Mouse (Mus musculus): ENCODE results near the gene Sacm1l. TPM values are rescaled to one million over a fixed set of nuclear protein-coding genes. Genes with fewer than 3 reads are reported as not detected.

The Sacm1l gene
- polyA plus RNA-seq, 1 experiment from 2014 or later: 44.4 TPM

- Histone ChIP-seq H3K9me3 (no peaks in the 10 kb centered on the region), H3K27me3 (replicated peaks; ENCODE audit: low read depth, poor library complexity, severe bottlenecking) (no peaks in the 10 kb centered on the region), H3K27ac (replicated peaks) (no peak overlapping the region), H3K36me3 (replicated peaks) (peaks cover 9% of the 10 kb centered on the region; the same call in 1 of the 2 replicates), H3K4me3 (no peak overlapping the region), H3K4me1 (peaks cover 7% of the 10 kb centered on the region)
- no peak for DNase-seq (ENCODE audit: low spot score)
- 98% methylated on average over 2 of the region's 2 CpGs for WGBS
Observed at GRCm38 (mm10) chr9:123536613-123537012, 7.1 kb downstream of the Sacm1l start.

GRCm38 (mm10) chr9:123538189-123538588 is 8.6 kb downstream of the Sacm1l start:
- no peak for DNase-seq (ENCODE audit: low spot score)
- 74% methylated on average over 4 of the region's 4 CpGs for WGBS
- H3K9me3 ChIP-seq: no peaks in the 10 kb centered on the region
- H3K36me3 ChIP-seq (replicated peaks): peaks cover 13% of the 10 kb centered on the region; the same call in 1 of the 2 replicates
- no peak overlapping the region for H3K4me3 ChIP-seq
- H3K27me3 ChIP-seq (replicated peaks; ENCODE audit: low read depth, poor library complexity, severe bottlenecking): no peaks in the 10 kb centered on the region
- H3K4me1 ChIP-seq: 0 out of 2 replicates have a peak, but pooled peaks cover 2% of the 10 kb centered on the region
- no peak overlapping the region for H3K27ac ChIP-seq (replicated peaks)

GRCm38 (mm10) chr9:123539093-123539492 is 9.5 kb downstream of the Sacm1l start:
- 45% methylated on average over 1 of the region's 1 CpGs for WGBS
- no peak for DNase-seq (ENCODE audit: low spot score)
- H3K9me3 ChIP-seq: no peaks in the 10 kb centered on the region
- peaks cover 20% of the 10 kb centered on the region; the same call in 1 of the 2 replicates for H3K36me3 ChIP-seq (replicated peaks)
- H3K27ac ChIP-seq (replicated peaks): no peak overlapping the region
- no peaks in the 10 kb centered on the region for H3K27me3 ChIP-seq (replicated peaks; ENCODE audit: low read depth, poor library complexity, severe bottlenecking)
- H3K4me1 ChIP-seq: 0 out of 2 replicates have a peak, but pooled peaks cover 2% of the 10 kb centered on the region
- H3K4me3 ChIP-seq: no peak overlapping the region

- Histone ChIP-seq H3K9me3 (no peaks in the 10 kb centered on the region), H3K4me1 (0 out of 2 replicates have a peak, but pooled peaks cover 2% of the 10 kb centered on the region), H3K36me3 (replicated peaks) (peaks cover 17% of the 10 kb centered on the region; the same call in 1 of the 2 replicates), H3K4me3 (no peak overlapping the region), H3K27me3 (replicated peaks; ENCODE audit: low read depth, poor library complexity, severe bottlenecking) (no peaks in the 10 kb centered on the region), H3K27ac (replicated peaks) (no peak overlapping the region)
- WGBS: 85% methylated on average over 2 of the region's 2 CpGs
- DNase-seq (ENCODE audit: low spot score): no peak
Observed at GRCm38 (mm10) chr9:123539823-123540222, 10.3 kb downstream of the Sacm1l start.

GRCm38 (mm10) chr9:123554599-123554998 is 25.0 kb downstream of the Sacm1l start:
- H3K27ac ChIP-seq (replicated peaks): no peak overlapping the region
- no peaks in the 10 kb centered on the region for H3K9me3 ChIP-seq
- H3K27me3 ChIP-seq (replicated peaks; ENCODE audit: low read depth, poor library complexity, severe bottlenecking): 0 out of 2 replicates have a peak, but pooled peaks cover 3% of the 10 kb centered on the region
- peak; percentile 43 for DNase-seq (ENCODE audit: low spot score)
- 9% methylated on average over 3 of the region's 3 CpGs for WGBS
- H3K4me3 ChIP-seq: no peak overlapping the region
- peaks cover 90% of the 10 kb centered on the region for H3K36me3 ChIP-seq (replicated peaks)
- H3K4me1 ChIP-seq: peaks cover 7% of the 10 kb centered on the region

- 87% methylated on average over 10 of the region's 10 CpGs for WGBS
- Histone ChIP-seq H3K27ac (replicated peaks) (no peak overlapping the region), H3K9me3 (no peaks in the 10 kb centered on the region), H3K4me3 (no peak overlapping the region), H3K4me1 (no peaks in the 10 kb centered on the region), H3K27me3 (replicated peaks; ENCODE audit: low read depth, poor library complexity, severe bottlenecking) (no peaks in the 10 kb centered on the region), H3K36me3 (replicated peaks) (peaks cover 35% of the 10 kb centered on the region)
- DNase-seq (ENCODE audit: low spot score): no peak
Observed at GRCm38 (mm10) chr9:123577360-123578192, 48.0 kb downstream of the Sacm1l start.

- no peaks in the 10 kb centered on the region for H3K9me3 ChIP-seq
- DNase-seq (ENCODE audit: low spot score): no peak
- no peak overlapping the region for H3K27ac ChIP-seq (replicated peaks)
- H3K27me3 ChIP-seq (replicated peaks; ENCODE audit: low read depth, poor library complexity, severe bottlenecking): no peaks in the 10 kb centered on the region
- H3K4me3 ChIP-seq: no peak overlapping the region
- H3K36me3 ChIP-seq (replicated peaks): peaks cover 57% of the 10 kb centered on the region
- WGBS: 87% methylated on average over 7 of the region's 7 CpGs
- no peaks in the 10 kb centered on the region for H3K4me1 ChIP-seq
Observed at GRCm38 (mm10) chr9:123589240-123589910, 59.8 kb downstream of the Sacm1l start.

- Histone ChIP-seq H3K4me3 (no peak overlapping the region), H3K9me3 (no peaks in the 10 kb centered on the region), H3K36me3 (replicated peaks) (peaks cover 20% of the 10 kb centered on the region), H3K27ac (replicated peaks) (no peak overlapping the region), H3K27me3 (replicated peaks; ENCODE audit: low read depth, poor library complexity, severe bottlenecking) (no peaks in the 10 kb centered on the region), H3K4me1 (no peaks in the 10 kb centered on the region)
- WGBS: 95% methylated on average over 4 of the region's 4 CpGs
- DNase-seq (ENCODE audit: low spot score): no peak
Observed at GRCm38 (mm10) chr9:123595194-123595593, 65.6 kb downstream of the Sacm1l start.

GRCm38 (mm10) chr9:123596910-123597309 is 67.4 kb downstream of the Sacm1l start:
- no peak overlapping the region for H3K27ac ChIP-seq (replicated peaks)
- peaks cover 16% of the 10 kb centered on the region for H3K36me3 ChIP-seq (replicated peaks)
- no peaks in the 10 kb centered on the region for H3K27me3 ChIP-seq (replicated peaks; ENCODE audit: low read depth, poor library complexity, severe bottlenecking)
- H3K4me1 ChIP-seq: no peaks in the 10 kb centered on the region
- DNase-seq (ENCODE audit: low spot score): no peak
- no peak overlapping the region for H3K4me3 ChIP-seq
- H3K9me3 ChIP-seq: no peaks in the 10 kb centered on the region
- WGBS: 94% methylated on average over 2 of the region's 2 CpGs

- Histone ChIP-seq H3K27ac (replicated peaks) (no peak overlapping the region), H3K4me3 (no peak overlapping the region), H3K4me1 (no peaks in the 10 kb centered on the region), H3K9me3 (no peaks in the 10 kb centered on the region), H3K27me3 (replicated peaks; ENCODE audit: low read depth, poor library complexity, severe bottlenecking) (no peaks in the 10 kb centered on the region), H3K36me3 (replicated peaks) (peaks cover 16% of the 10 kb centered on the region)
- DNase-seq (ENCODE audit: low spot score): no peak
- WGBS: 88% methylated on average over 2 of the region's 2 CpGs
Observed at GRCm38 (mm10) chr9:123597376-123597775, 67.8 kb downstream of the Sacm1l start.

- 0 out of 2 replicates have a peak, but pooled peaks cover under 1% of the 10 kb centered on the region for H3K36me3 ChIP-seq (replicated peaks)
- no peaks in the 10 kb centered on the region for H3K27me3 ChIP-seq (replicated peaks; ENCODE audit: low read depth, poor library complexity, severe bottlenecking)
- no peaks in the 10 kb centered on the region for H3K9me3 ChIP-seq
- DNase-seq (ENCODE audit: low spot score): no peak
- 82% methylated on average over 1 of the region's 1 CpGs for WGBS
- no peak overlapping the region for H3K4me3 ChIP-seq
- H3K4me1 ChIP-seq: no peaks in the 10 kb centered on the region
- no peak overlapping the region for H3K27ac ChIP-seq (replicated peaks)
Observed at GRCm38 (mm10) chr9:123601529-123601928, 72.0 kb downstream of the Sacm1l start.

- WGBS: 90% methylated on average over 5 of the region's 5 CpGs
- DNase-seq (ENCODE audit: low spot score): no peak
- no peak overlapping the region for H3K4me3 ChIP-seq
- H3K27me3 ChIP-seq (replicated peaks; ENCODE audit: low read depth, poor library complexity, severe bottlenecking): no peaks in the 10 kb centered on the region
- H3K9me3 ChIP-seq: no peaks in the 10 kb centered on the region
- no peak overlapping the region for H3K27ac ChIP-seq (replicated peaks)
- H3K4me1 ChIP-seq: no peaks in the 10 kb centered on the region
- H3K36me3 ChIP-seq (replicated peaks): no peaks in the 10 kb centered on the region
Observed at GRCm38 (mm10) chr9:123620311-123621098, 90.9 kb downstream of the Sacm1l start.
